Mouse (Mus musculus) effector memory CD4-positive, alpha-beta T cell, adult 5 months (primary cell): ENCODE measurements around the gene Cd209d. TPM values are rescaled to one million over a fixed set of nuclear protein-coding genes. Genes with fewer than 3 reads are reported as not detected.

Source experiments
- polyA plus RNA-seq: library from polyadenylated mRNA; unstranded; fragments of 100-300 nt; shearing (Covaris generic); gene quantifications from one replicate; pipeline ENCODE4 v1.2.1, GENCODE M21; 2017

Cd209d gene
- not detected for polyA plus RNA-seq

GRCm38 (mm10) chr8:3878455-3878854 is at the start of gene Cd209d:
Gene Cd209d, minus strand, starts transcription at chr8:3878555.

GRCm38 (mm10) chr8:3926744-3927143 is 48.4 kb upstream of the Cd209d start, which contains the start of gene Cd209b:
Gene Cd209b, minus strand, starts transcription at chr8:3926844.

DNA sequence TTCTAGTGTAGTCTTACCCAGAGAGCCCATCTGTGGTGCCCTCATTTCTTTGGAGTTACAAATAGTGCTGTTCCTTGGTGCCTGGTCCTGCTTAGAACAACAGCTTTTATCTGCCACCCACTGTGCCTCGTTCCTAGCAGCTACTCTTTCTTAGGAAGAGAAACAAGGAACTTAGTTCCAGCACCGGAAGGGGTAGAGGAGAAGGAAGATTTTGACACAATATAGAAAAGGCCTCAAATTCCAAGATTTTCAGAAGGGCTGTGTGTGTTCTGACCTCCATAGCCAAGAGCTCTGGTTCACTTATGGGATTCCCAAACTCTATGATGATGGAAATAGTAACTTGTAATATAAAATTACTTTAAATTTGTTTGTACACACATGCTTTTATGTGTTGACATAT is 24.1 kb downstream of the Cd209d start, which contains the start of gene Cd209e:
Gene Cd209e (minus strand): TSS at position 101 of the 400 bp plus-strand sequence.

Other genes with a start within 250 kb of the Cd209d start
- 160 TPM for gene Stxbp2, start 247.6 kb downstream of the Cd209d start, polyA plus RNA-seq
- not detected for gene Retn, start 222.8 kb downstream of the Cd209d start, polyA plus RNA-seq
- not detected for gene Mcemp1, start 212.8 kb downstream of the Cd209d start, polyA plus RNA-seq
- gene Fcor, start 206.2 kb downstream of the Cd209d start, polyA plus RNA-seq, result not detected
- gene Trappc5, start 202.3 kb downstream of the Cd209d start, polyA plus RNA-seq, result 17.5 TPM
- gene Fcer2a, start 184.4 kb downstream of the Cd209d start, polyA plus RNA-seq, result not detected
- gene Clec4g, start 157.9 kb downstream of the Cd209d start, polyA plus RNA-seq, result not detected
- gene Cd209a, start 129.6 kb downstream of the Cd209d start, polyA plus RNA-seq, result 0.34 TPM
- not detected for gene Cd209e, start 24.2 kb downstream of the Cd209d start, polyA plus RNA-seq
- not detected for gene Cd209b, start 48.3 kb upstream of the Cd209d start, polyA plus RNA-seq
- 1.3 TPM for gene Cd209c, start 76.2 kb upstream of the Cd209d start, polyA plus RNA-seq
- not detected for gene Cd209f, start 227.3 kb upstream of the Cd209d start, polyA plus RNA-seq